Mouse (Mus musculus) stomach, embryonic 16.5 days (tissue): ENCODE measurements around the gene Ets1. TPM values are rescaled to one million over a fixed set of nuclear protein-coding genes. Genes with fewer than 3 reads are reported as not detected.

Experiments
- ATAC-seq: fragments of 200-750 bp; cut with Nextera tagmentation; 2 replicates; pipeline ENCODE4 v1.8.0; 2017; ENCODE audit warnings: moderate number of reproducible peaks, moderate TSS enrichment; ENCODE audit not compliant: insufficient read depth, low FRiP score
- H3K27ac ChIP-seq: fragments of 300-500 bp; sonication (generic); 2 replicates; pipeline ENCODE4 v1.5.1; 2014; ENCODE audit warnings: low read length
- H3K27me3 ChIP-seq: fragments of 300-500 bp; sonication (generic); 2 replicates; pipeline ENCODE4 v1.6.1; 2014; ENCODE audit warnings: low read length, control low read depth, mixed read lengths; ENCODE audit not compliant: control insufficient read depth, insufficient read depth
- H3K36me3 ChIP-seq: fragments of 300-500 bp; sonication (generic); 2 replicates; pipeline ENCODE4 v1.6.1; 2014; ENCODE audit warnings: low read length; ENCODE audit not compliant: control insufficient read depth, insufficient read depth
- H3K4me1 ChIP-seq: fragments of 300-500 bp; sonication (generic); 2 replicates; pipeline ENCODE4 v1.6.1; 2014; ENCODE audit warnings: low read length, control low read depth, mixed read lengths; ENCODE audit not compliant: control insufficient read depth, insufficient read depth
- H3K4me2 ChIP-seq: fragments of 300-500 bp; sonication (generic); 2 replicates; pipeline ENCODE4 v1.6.1; 2014; ENCODE audit warnings: low read depth, low read length, mixed read lengths
- H3K4me3 ChIP-seq: fragments of 300-500 bp; sonication (generic); replicated peaks from 2 replicates; pipeline ENCODE4 v1.5.1; 2014; ENCODE audit warnings: mild to moderate bottlenecking, low read length
- H3K9ac ChIP-seq: fragments of 300-500 bp; sonication (generic); 2 replicates; pipeline ENCODE4 v1.6.1; 2014; ENCODE audit warnings: low read length
- H3K9me3 ChIP-seq: fragments of 300-500 bp; sonication (generic); replicated peaks from 2 replicates; pipeline ENCODE4 v1.6.1; 2016; ENCODE audit warnings: low read length, control low read depth; ENCODE audit not compliant: control insufficient read depth
- WGBS: fragments of 180-500 bp; shearing (Covaris S2); extraction: QIAGEN DNeasy Blood & Tissue Kit; methylation state at CpG from one replicate; pipeline ENCODE4 v1.1.7; 2014; 5-methylcytosine and 5-hydroxymethylcytosine counted together
- polyA plus RNA-seq: library from polyadenylated mRNA; unstranded; fragments of >200 nt; fragmentation: Nextera tagmentation; extraction: Ambion mirVana; gene quantifications from 2 replicates; pipeline ENCODE4 v1.2.1, GENCODE M21; 2015

The Ets1 gene
- polyA plus RNA-seq, 1 experiment from 2014 or later = 43.7 TPM

GRCm38 (mm10) chr9:32758280-32758905, 122.4 kb downstream of the Ets1 start:
- no peaks in the 10 kb centered on the region for H3K27me3 ChIP-seq
- no peak for ATAC-seq
- H3K9me3 ChIP-seq = no peaks in the 10 kb centered on the region
- no peaks in the 10 kb centered on the region for H3K4me1 ChIP-seq
- 84% methylated on average over 5 of the region's 5 CpGs for WGBS
- no peak overlapping the region for H3K4me3 ChIP-seq
- no peak overlapping the region for H3K27ac ChIP-seq
- no peak overlapping the region for H3K9ac ChIP-seq
- no peak overlapping the region for H3K4me2 ChIP-seq
- no peaks in the 10 kb centered on the region for H3K36me3 ChIP-seq

- Histone ChIP-seq H3K27me3 (no peaks in the 10 kb centered on the region), H3K36me3 (no peaks in the 10 kb centered on the region), H3K4me2 (no peak overlapping the region), H3K9me3 (no peaks in the 10 kb centered on the region), H3K9ac (no peak overlapping the region), H3K4me1 (no peaks in the 10 kb centered on the region), H3K27ac (no peak overlapping the region), H3K4me3 (no peak overlapping the region)
- ATAC-seq = no peak
- 60% methylated on average over 4 of the region's 4 CpGs for WGBS
Measured at GRCm38 (mm10) chr9:32760649-32761157, 124.7 kb downstream of the Ets1 start.

GRCm38 (mm10) chr9:32761326-32761725, 125.3 kb downstream of the Ets1 start:
- H3K36me3 ChIP-seq = no peaks in the 10 kb centered on the region
- no peak for ATAC-seq
- no peak overlapping the region for H3K4me3 ChIP-seq
- H3K27ac ChIP-seq = no peak overlapping the region
- WGBS = 61% methylated on average over 2 of the region's 2 CpGs
- no peak overlapping the region for H3K9ac ChIP-seq
- no peaks in the 10 kb centered on the region for H3K9me3 ChIP-seq
- H3K4me2 ChIP-seq = no peak overlapping the region
- H3K4me1 ChIP-seq = no peaks in the 10 kb centered on the region
- no peaks in the 10 kb centered on the region for H3K27me3 ChIP-seq

GRCm38 (mm10) chr9:32764374-32764773, 128.4 kb downstream of the Ets1 start:
- 75% methylated on average over 9 of the region's 9 CpGs for WGBS
- no peak for ATAC-seq
- no peaks in the 10 kb centered on the region for H3K4me1 ChIP-seq
- no peaks in the 10 kb centered on the region for H3K27me3 ChIP-seq
- H3K9me3 ChIP-seq = no peaks in the 10 kb centered on the region
- H3K36me3 ChIP-seq = no peaks in the 10 kb centered on the region
- no peak overlapping the region for H3K9ac ChIP-seq
- no peak overlapping the region for H3K4me3 ChIP-seq
- no peak overlapping the region for H3K27ac ChIP-seq
- H3K4me2 ChIP-seq = no peak overlapping the region

- no peak for ATAC-seq
- 95% methylated on average over 3 of the region's 3 CpGs for WGBS
Measured at GRCm38 (mm10) chr9:32765123-32765522, 129.1 kb downstream of the Ets1 start.

GRCm38 (mm10) chr9:32778866-32779265, 142.8 kb downstream of the Ets1 start:
- H3K4me2 ChIP-seq = no peak overlapping the region
- H3K36me3 ChIP-seq = no peaks in the 10 kb centered on the region
- H3K9ac ChIP-seq = no peak overlapping the region
- WGBS = 63% methylated on average over 1 of the region's 1 CpGs
- no peaks in the 10 kb centered on the region for H3K4me1 ChIP-seq
- H3K4me3 ChIP-seq = no peak overlapping the region
- no peaks in the 10 kb centered on the region for H3K27me3 ChIP-seq
- ATAC-seq = no peak
- no peaks in the 10 kb centered on the region for H3K9me3 ChIP-seq
- no peak overlapping the region for H3K27ac ChIP-seq

More at GRCm38 (mm10) chr9:32765123-32765522, 129.1 kb downstream of the Ets1 start:
- Histone ChIP-seq H3K9ac (no peak overlapping the region), H3K4me3 (no peak overlapping the region), H3K4me2 (no peak overlapping the region), H3K4me1 (no peaks in the 10 kb centered on the region), H3K27me3 (no peaks in the 10 kb centered on the region), H3K27ac (no peak overlapping the region), H3K36me3 (no peaks in the 10 kb centered on the region), H3K9me3 (no peaks in the 10 kb centered on the region)

GRCm38 (mm10) chr9:32782391-32783092, 146.5 kb downstream of the Ets1 start:
- no peaks in the 10 kb centered on the region for H3K9me3 ChIP-seq
- no peak overlapping the region for H3K27ac ChIP-seq
- 67% methylated on average over 8 of the region's 8 CpGs for whole genome bisulfite sequencing
- H3K9ac ChIP-seq = no peak overlapping the region
- no peak for ATAC-seq
- H3K4me1 ChIP-seq = peaks cover 6% of the 10 kb centered on the region; the same call in 1 of the 2 replicates
- no peaks in the 10 kb centered on the region for H3K27me3 ChIP-seq
- no peak overlapping the region for H3K4me3 ChIP-seq
- no peaks in the 10 kb centered on the region for H3K36me3 ChIP-seq
- no peak overlapping the region for H3K4me2 ChIP-seq

- Histone ChIP-seq H3K4me1 (peaks cover 9% of the 10 kb centered on the region; the same call in 1 of the 2 replicates), H3K9ac (no peak overlapping the region), H3K9me3 (no peaks in the 10 kb centered on the region), H3K36me3 (no peaks in the 10 kb centered on the region), H3K4me2 (no peak overlapping the region), H3K4me3 (no peak overlapping the region), H3K27me3 (no peaks in the 10 kb centered on the region), H3K27ac (no peak overlapping the region)
- ATAC-seq = no peak
- 55% methylated on average over 7 of the region's 7 CpGs for WGBS
Measured at GRCm38 (mm10) chr9:32787091-32787490, 151.1 kb downstream of the Ets1 start.

GRCm38 (mm10) chr9:32787615-32788014, 151.6 kb downstream of the Ets1 start:
- no peak overlapping the region for H3K4me2 ChIP-seq
- no peak overlapping the region for H3K9ac ChIP-seq
- H3K27ac ChIP-seq = no peak overlapping the region; the same call in 1 of the 2 replicates
- no peak for ATAC-seq
- no peaks in the 10 kb centered on the region for H3K27me3 ChIP-seq
- WGBS = 8% methylated on average over 1 of the region's 1 CpGs
- H3K36me3 ChIP-seq = no peaks in the 10 kb centered on the region
- peaks cover 9% of the 10 kb centered on the region; the same call in 1 of the 2 replicates for H3K4me1 ChIP-seq
- no peaks in the 10 kb centered on the region for H3K9me3 ChIP-seq
- H3K4me3 ChIP-seq = no peak overlapping the region
